Mouse (Mus musculus) lung, postnatal 14 days (tissue): Measurements from ENCODE around the gene Arl13b.

ENCODE experiments used
- DNase-seq: peaks from one replicate; pipeline ENCODE4 v3.0.0; 2021

The Arl13b gene

GRCm38 (mm10) chr16:62846498-62847312, at the start of gene Arl13b:
Gene Arl13b, minus strand, starts transcription at chr16:62847040.
- DNase-seq: peak; percentile 93

DNA sequence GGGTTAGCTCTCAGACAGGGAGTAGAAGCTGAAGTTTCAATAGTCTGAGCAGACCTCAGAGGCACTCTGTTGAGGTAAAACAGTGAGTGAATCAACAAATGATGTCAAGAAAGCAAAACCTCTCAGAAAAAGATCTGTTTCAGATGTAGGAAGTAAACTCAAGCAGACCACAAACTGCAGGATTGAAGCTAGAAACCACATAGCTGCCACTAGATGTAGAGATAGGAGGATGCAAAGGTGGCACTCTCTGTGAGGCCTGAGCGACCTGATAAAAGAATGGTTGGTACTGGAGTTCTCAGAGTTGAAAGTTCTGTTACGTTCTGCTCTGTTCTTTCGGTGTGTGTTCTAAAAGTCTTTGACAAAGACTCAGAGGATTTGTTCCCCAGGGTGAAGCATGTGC, 49.0 kb upstream of the Arl13b start:
- DNase-seq: no peak

DNA sequence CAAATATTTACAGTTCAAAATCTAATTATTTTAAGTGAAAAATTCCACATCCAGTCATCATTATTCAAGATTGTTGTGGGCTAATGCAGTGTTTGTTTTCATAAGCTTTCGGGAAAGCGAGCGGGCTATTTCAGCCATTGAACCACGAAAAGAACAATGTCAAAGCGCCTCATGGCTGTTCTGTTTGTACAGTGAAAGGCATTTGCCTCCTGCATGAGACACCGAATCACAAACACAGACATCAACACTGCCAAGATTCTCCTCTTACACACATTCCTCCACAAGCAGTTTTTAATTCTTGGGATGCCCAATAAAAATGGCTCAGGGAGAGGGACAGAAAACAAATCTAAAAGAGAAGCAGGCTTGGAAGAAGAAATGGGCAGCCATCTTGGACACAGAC, 27.2 kb upstream of the Arl13b start:
- no peak for DNase-seq

DNA sequence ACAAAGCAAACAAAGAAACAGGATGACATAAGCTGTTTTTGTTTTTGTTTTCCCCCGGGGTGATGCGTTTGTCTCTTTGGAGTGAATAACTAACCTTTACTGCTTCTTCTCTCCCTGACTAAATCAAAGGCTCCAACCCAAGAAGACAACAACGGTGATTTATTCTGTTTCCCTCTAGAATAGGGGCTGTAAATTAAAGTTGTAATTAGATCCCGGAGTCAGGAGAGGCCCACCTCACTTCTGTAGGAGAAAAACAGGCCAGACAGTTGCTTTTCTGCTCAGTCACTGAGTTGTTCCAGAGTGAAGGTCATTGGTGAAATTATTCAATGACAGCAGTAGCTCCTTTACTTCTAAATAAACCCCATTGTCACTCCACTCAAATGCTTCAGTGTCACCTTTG, 26.3 kb upstream of the Arl13b start:
- DNase-seq: no peak

DNA sequence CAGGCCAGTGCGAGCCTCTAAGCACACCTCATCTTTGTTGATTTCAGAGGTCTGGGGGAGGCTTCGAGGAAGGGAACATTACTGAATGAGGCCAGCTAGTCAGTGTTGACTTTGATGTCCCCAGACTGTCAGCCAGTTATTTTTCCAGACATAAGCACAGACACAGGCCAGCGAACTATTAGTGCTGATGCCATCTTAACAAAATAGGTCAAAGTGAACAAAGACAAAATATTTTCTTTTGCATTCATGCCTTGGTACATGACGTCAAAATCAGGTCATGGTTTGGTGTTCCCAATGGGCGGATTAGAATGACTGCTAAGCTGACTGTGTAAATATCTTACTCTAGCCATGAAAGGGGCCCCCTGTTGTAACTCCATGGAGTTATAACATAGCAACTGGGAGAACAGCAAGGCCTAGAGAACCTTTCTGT, 25.9 kb upstream of the Arl13b start:
- no peak for DNase-seq

DNA sequence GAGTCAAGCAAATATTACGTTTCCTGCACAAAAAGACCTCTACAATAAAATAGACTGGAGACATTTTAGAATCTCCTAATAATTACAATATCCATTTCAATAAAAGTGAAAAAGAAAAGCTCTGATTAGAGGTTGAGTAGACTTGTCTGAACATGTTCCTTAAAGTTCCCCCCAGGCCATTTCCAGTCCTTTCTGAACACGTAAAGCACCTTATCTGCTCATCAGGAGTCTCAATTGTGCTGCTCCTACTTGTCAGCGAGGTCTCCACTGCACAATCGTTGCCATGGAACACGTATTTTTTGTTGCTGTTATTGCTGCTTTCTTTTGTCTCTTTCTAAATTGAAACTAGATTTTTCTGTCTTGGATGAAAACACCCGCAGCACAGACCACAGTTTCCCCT, 14.6 kb upstream of the Arl13b start:
- no peak for DNase-seq

- no peak for DNase-seq
Measured at GRCm38 (mm10) chr16:62860140-62860539, 13.3 kb upstream of the Arl13b start.

GRCm38 (mm10) chr16:62858018-62858417, 11.2 kb upstream of the Arl13b start:
- DNase-seq: peak; percentile 22

DNA sequence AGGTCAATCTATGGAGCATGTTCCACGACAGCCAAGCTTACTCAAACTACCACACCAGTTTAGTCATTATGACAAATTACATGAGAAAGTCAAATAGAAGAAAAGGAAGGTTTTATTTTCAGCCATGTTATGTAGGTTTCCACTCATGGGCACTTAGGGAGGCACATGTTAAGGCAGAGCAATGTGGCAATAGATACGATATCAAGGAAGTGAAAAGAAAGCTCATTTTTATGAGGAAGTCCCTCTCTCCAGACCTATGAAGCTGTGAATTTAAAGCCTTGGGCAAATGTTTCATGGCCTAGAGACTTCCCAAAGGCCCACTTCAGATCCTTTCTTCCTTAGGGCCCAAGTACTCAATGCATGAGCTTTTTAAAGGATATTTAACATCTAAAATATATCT, 10.7 kb upstream of the Arl13b start:
- DNase-seq: no peak

- DNase-seq: no peak
Measured at GRCm38 (mm10) chr16:62856273-62856672, 9.4 kb upstream of the Arl13b start.

- no peak for DNase-seq
Measured at GRCm38 (mm10) chr16:62855385-62855784, 8.5 kb upstream of the Arl13b start.

DNA sequence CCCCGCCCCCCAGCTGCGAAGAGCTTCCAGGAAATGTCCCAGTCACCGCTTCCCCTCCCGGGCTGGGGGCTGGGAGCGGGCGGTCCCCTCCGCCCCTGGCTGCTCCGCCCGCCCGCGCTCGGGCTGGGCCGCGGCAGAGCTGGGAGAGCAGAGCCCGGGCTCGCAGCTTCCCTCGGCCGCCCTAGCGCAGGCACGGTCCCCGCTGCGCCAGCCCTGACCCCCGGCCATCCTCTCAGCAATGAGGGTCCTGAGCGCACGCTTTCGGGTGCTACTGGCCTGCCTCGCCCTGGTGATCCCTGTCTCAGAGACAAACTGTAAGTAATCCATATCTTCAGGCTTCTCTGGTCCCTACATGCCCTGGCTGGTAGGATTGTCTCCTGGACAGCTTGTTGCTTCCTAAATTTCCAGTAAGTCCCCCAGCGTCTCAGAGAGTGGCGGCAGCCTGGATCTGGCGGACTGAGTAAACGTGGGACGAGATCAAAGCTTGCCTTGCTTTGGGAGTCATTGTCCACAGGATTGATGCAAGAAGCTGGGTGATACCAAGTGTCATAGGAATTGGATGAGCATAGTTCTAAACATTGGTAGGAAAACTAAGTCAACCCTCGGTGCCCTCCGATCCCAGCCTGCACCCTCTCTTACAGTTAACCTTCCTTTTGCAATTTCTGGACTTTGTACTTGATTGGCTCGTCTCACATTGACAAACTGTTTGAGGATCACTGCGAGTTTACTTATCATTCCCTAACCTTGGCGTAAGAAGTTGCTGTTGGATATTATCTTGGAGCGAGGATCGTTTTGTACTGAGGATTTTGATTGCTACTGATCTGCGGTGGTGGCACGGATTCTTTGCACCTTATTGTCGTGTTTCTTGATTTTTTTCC, 7.6 kb upstream of the Arl13b start, which contains the start of gene Pros1:
TSS of gene Pros1 (plus strand) at position 117 of the 878 bp plus-strand sequence.
- DNase-seq: peak; percentile 76

DNA sequence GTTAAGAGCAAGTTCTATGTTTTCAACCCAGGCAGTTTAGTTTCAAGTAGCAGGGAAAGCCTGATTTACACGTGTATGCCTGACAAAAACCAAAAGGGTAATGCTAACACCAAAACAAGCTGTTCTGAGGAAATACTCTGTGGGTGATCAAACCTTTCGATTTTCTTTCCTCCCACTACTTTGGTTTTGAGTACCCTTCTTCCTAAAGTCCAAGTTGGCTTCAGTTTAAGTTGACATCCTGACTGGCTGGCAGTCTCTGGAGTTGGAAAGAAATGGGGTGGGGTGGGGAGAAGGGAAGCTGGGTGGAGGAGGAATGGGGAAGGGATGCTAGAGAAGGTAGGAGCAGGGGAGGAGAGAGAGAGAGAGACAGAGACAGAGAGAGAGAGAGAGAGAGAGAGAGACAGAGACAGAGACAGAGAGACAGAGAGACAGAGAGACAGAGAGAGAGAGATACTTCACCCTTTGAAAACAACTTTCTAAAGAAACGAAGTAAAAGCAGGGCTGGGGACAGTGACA, 6.8 kb upstream of the Arl13b start:
- DNase-seq: no peak

DNA sequence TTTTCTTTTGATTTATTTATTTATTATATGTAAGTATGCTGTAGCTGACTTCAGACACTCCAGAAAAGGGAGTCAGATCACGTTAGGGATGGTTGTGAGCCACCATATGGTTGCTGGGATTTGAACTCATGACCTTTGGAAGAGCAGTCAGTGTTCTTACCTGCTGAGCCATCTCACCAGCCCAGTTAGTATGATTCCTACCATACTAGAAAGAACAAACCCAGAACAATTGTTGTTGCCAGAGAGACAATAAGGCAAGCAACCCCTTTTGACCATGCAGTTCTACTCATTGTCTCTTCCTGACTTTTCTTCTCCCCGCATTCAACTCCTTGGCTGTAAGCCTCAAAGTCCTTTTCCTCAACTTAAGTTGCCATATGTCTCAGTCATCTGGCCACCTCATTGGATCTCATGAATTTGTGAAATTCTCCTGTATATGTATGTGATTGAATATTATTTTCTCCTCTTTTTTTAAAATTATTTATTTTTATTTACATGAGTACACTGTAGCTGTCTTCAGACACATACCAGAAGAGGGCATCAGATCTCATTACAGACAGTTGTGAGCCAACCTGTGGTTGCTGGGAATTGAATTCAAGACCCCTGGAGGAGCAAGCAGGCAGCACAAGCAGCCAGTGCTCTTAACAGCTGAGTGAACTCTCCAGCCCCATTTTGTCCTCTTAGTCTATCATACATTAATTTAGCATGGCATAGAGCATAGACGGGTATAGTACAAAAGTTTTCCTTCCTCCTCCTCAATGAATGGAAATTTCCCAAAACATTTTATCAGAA, 5.8 kb upstream of the Arl13b start:
- DNase-seq: no peak

- DNase-seq: no peak
Measured at GRCm38 (mm10) chr16:62845341-62845740, 1.5 kb downstream of the Arl13b start.

GRCm38 (mm10) chr16:62834016-62834735, 12.7 kb downstream of the Arl13b start:
- no peak for DNase-seq

GRCm38 (mm10) chr16:62832481-62832880, 14.4 kb downstream of the Arl13b start:
- DNase-seq: peak; percentile 49

- DNase-seq: no peak
Measured at GRCm38 (mm10) chr16:62832027-62832426, 14.8 kb downstream of the Arl13b start.

DNA sequence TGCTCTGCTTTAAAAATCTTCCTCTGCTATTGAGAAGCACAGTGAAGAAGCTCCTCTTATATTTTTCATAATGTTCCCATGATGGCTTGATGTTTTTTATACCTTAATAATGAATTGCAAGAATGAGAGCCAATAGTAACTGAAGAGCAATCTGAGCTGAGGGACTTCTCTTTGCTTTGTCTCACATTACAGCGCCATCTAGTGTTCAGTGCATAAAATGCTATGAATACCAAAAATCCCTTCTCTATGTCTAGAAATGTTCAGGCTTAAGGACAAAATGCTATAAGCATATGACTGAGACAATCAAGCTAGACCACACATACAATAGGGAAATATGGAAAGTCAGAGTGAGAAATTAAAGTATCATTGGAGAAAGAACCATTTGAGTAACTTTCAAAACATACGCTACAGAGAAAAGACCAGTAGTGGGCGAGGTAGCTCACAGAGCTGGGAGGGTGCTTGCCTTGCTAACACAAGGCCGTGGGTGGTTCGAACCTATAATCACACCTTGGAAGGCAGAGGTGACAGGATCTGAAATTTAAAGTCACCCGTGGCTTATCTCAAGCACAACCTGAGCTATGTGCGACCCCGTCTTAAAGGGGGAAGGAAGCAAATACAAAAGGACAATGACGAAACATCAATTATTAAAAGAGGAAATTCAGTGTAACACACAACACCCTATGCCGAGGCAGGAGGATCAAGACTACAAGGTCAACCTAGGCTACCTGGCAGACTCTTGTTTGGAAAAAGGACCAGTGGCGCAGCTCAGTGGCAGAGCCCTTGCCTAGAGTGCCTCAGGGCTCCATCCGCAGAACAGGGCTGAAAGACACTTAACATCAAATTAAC, 20.5 kb downstream of the Arl13b start:
- peak; percentile 26 for DNase-seq

DNA sequence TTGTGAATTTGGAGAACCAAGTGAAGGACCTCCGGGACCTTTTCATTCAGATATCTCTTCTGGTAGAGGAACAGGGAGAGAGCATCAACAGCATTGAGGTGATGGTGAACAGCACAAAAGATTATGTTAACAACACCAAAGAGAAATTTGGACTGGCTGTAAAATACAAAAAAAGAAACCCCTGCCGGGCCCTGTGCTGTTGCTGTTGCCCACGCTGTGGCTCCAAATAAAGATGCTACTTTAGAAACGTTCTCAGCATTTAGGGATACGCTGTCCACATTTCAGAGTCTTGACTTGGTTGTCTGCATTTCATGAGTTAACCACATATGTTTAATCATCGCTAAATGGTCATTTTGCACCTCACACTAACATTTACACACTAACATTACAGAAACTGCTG, 24.4 kb downstream of the Arl13b start:
- no peak for DNase-seq

DNA sequence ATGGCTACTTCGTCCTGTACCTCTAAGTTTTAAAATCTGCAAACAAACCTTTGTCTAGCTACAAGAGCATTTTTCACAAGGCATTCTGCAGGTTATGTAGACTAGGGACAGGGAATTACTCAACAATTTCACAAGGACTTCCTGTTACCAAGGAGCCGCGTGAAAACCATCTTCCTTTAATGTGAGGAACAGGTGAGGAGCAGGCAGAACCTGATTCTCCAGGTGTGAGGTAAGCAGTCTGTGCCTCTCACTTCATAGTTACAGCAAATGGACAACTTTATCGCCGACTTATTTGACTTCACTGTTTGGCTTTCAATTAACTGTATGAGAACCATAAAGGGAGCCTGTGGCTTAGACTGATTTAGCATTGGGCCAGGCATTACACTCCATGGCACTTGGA, 32.3 kb downstream of the Arl13b start, which contains the start of gene Stx19:
TSS of gene Stx19 (plus strand) at position 186 of the 400 bp plus-strand sequence.
- DNase-seq: peak; percentile 46
